Mouse (Mus musculus) frontal cortex, adult (tissue): ENCODE measurements around the gene Dctn2.
"Not testable (repeated sequence)": the region's sequence is repeated elsewhere in the genome, so short reads cannot be mapped to it uniquely, and the experiment has no call there.

Experiments used
- ATAC-seq: cut with Nextera tagmentation; 2 replicates; pipeline ENCODE4 v1.9.2; 2017; ENCODE audit warnings: mild to moderate bottlenecking, moderate library complexity, mixed read lengths; ENCODE audit not compliant: low TSS enrichment

Gene Dctn2

GRCm38 (mm10) chr10:127312858-127313257 is 46.7 kb downstream of the Dctn2 start:
- no peak for ATAC-seq

GRCm38 (mm10) chr10:127313516-127313915 is 47.3 kb downstream of the Dctn2 start:
- ATAC-seq, result not testable (repeated sequence)

- ATAC-seq, result not testable (repeated sequence)
These were observed 48.8 kb downstream of the Dctn2 start for GRCm38 (mm10) chr10:127314950-127315349.

GRCm38 (mm10) chr10:127317277-127317676 is 51.1 kb downstream of the Dctn2 start:
- no peak for ATAC-seq

GRCm38 (mm10) chr10:127318009-127318408 is 51.8 kb downstream of the Dctn2 start:
- no peak for ATAC-seq

- no peak for ATAC-seq
These were observed 53.8 kb downstream of the Dctn2 start for GRCm38 (mm10) chr10:127319969-127320368.

- ATAC-seq, result no peak
These were observed 55.5 kb downstream of the Dctn2 start, which contains the start of gene Arhgap9 for GRCm38 (mm10) chr10:127321621-127322020. Gene Arhgap9, plus strand, starts transcription at chr10:127321964.

- ATAC-seq, result no peak
These were observed 56.0 kb downstream of the Dctn2 start for GRCm38 (mm10) chr10:127322178-127322577.

GRCm38 (mm10) chr10:127322669-127323068 is 56.5 kb downstream of the Dctn2 start:
- no peak for ATAC-seq

- ATAC-seq, result no peak
These were observed 57.1 kb downstream of the Dctn2 start for GRCm38 (mm10) chr10:127323131-127323855.

- ATAC-seq, result no peak
These were observed 58.3 kb downstream of the Dctn2 start for GRCm38 (mm10) chr10:127324495-127324894.

- no peak for ATAC-seq
These were observed 59.4 kb downstream of the Dctn2 start for GRCm38 (mm10) chr10:127325454-127326016.

GRCm38 (mm10) chr10:127326017-127326801 is 60.0 kb downstream of the Dctn2 start:
- no peak for ATAC-seq

GRCm38 (mm10) chr10:127326828-127327227 is 60.7 kb downstream of the Dctn2 start:
- no peak for ATAC-seq

- no peak for ATAC-seq
These were observed 61.4 kb downstream of the Dctn2 start for GRCm38 (mm10) chr10:127327461-127328145.

GRCm38 (mm10) chr10:127330212-127330611 is 64.0 kb downstream of the Dctn2 start:
- no peak for ATAC-seq
